Mouse (Mus musculus): ENCODE measurements around the gene Otop2. TPM values are rescaled to one million over a fixed set of nuclear protein-coding genes. Genes with fewer than 3 reads are reported as not detected.

Otop2 gene
- total RNA-seq (2012; rRNA removed) (not detected in 2 replicates), total RNA-seq (2014; rRNA removed) (not detected in 2 replicates), polyA plus RNA-seq (2012; ENCODE audit: insufficient read length, low read depth) (not detected in 2 replicates)

GRCm38 (mm10) chr11:115306863-115307262, at the start of gene Otop2:
Gene Otop2, plus strand, starts transcription at chr11:115307163.
- Histone ChIP-seq H3K9me3 (replicated peaks; ENCODE audit: low read length) (no peaks in the 10 kb centered on the region), H3K27me3 (replicated peaks) (peaks cover 89% of the 10 kb centered on the region), H3K9ac (ENCODE audit: insufficient read depth, low read depth) (no peak within 1 kb of the TSS), H3K79me2 (replicated peaks; ENCODE audit: control insufficient read depth, extremely low read depth, insufficient read depth, poor library complexity, severe bottlenecking) (no peaks in the 10 kb centered on the region), H3K4me3 (replicated peaks in 1 of 3; ENCODE audit: low read depth in 2 of 3, low read length in 2 of 3, poor library complexity in 1 of 3) (no peak within 1 kb of the TSS), H3K27ac (ENCODE audit: insufficient read depth, low read depth) (no peak within 1 kb of the TSS), H3K4me1 (ENCODE audit: control insufficient read depth in 1 of 2, insufficient read depth in 2 of 2) (peaks cover 0 to 10% of the 10 kb centered on the region in 2 experiments; a peak in 2 of 4 replicates), H3K36me3 (replicated peaks in 1 of 2; ENCODE audit: control insufficient read depth in 1 of 2, insufficient read depth in 1 of 2, low read length in 1 of 2) (no peaks in the 10 kb centered on the region), H3K4me2 (ENCODE audit: insufficient read depth, low read depth, poor library complexity, severe bottlenecking) (no peak within 1 kb of the TSS)
- in situ Hi-C loops (cut with MboI; ENCODE audit: low pct_ligation_motif_present, low pct_unique_long_range_greater_than_20kb, low sequenced_read_pairs) (no loop called here), dilution Hi-C loops (cut with MboI; ENCODE audit: extremely low pct_ligation_motif_present, extremely low pct_unique_long_range_greater_than_20kb, low sequenced_read_pairs) (no loop called here)
- DNase-seq (ENCODE audit: extremely low read depth): no peak
- TF ChIP-seq USF1 (IDR thresholded peaks at IDR 0.05; ENCODE audit: low read depth, low read length): no peak
- TF ChIP-seq MAFK (IDR thresholded peaks at IDR 0.05; ENCODE audit: insufficient replicate concordance, low read length): no peak
- TF ChIP-seq IRF4 (IDR thresholded peaks at IDR 0.05; ENCODE audit: low read depth, low read length): no peak
- no peak for TF ChIP-seq JUN (IDR thresholded peaks at IDR 0.05; ENCODE audit: insufficient read depth, low read depth, low read length)

- H3K27ac ChIP-seq (ENCODE audit: insufficient read depth, low read depth): no peak overlapping the region
- dilution Hi-C loops (cut with MboI; ENCODE audit: extremely low pct_ligation_motif_present, extremely low pct_unique_long_range_greater_than_20kb, low sequenced_read_pairs): no loop called here
- H3K27me3 ChIP-seq (replicated peaks): peaks cover 24% of the 10 kb centered on the region
- H3K9me3 ChIP-seq (replicated peaks; ENCODE audit: low read length): peaks cover 6% of the 10 kb centered on the region
- no peak overlapping the region for H3K9ac ChIP-seq (ENCODE audit: insufficient read depth, low read depth)
- no peaks in the 10 kb centered on the region for H3K79me2 ChIP-seq (replicated peaks; ENCODE audit: control insufficient read depth, extremely low read depth, insufficient read depth, poor library complexity, severe bottlenecking)
- H3K36me3 ChIP-seq (replicated peaks in 1 of 2; ENCODE audit: control insufficient read depth in 1 of 2, insufficient read depth in 1 of 2, low read length in 1 of 2): no peaks in the 10 kb centered on the region
- no peak for DNase-seq (ENCODE audit: extremely low read depth)
- TF ChIP-seq TCF12 (IDR thresholded peaks at IDR 0.05; ENCODE audit: low read depth, low read length) (no peak), ZMIZ1 (IDR thresholded peaks at IDR 0.05; ENCODE audit: low read depth, low read length) (no peak), CHD1 (IDR thresholded peaks at IDR 0.05; ENCODE audit: low read depth, low read length) (no peak), MAZ (IDR thresholded peaks at IDR 0.05; ENCODE audit: low read depth, low read length) (no peak), ZC3H11A (IDR thresholded peaks at IDR 0.05; ENCODE audit: low read depth, low read length) (no peak), POLR2AphosphoS2 (IDR thresholded peaks at IDR 0.05; ENCODE audit: low read depth, low read length) (no peak), MAFK (IDR thresholded peaks at IDR 0.05; ENCODE audit: insufficient replicate concordance, low read length) (no peak), HCFC1 (IDR thresholded peaks at IDR 0.05; ENCODE audit: low read depth, low read length) (no peak), KAT2A (IDR thresholded peaks at IDR 0.05; ENCODE audit: insufficient replicate concordance, low read length) (no peak), JUND (conservative IDR thresholded peaks at IDR 0.05; ENCODE audit: low read depth, low read length) (no peak), ZNF384 (IDR thresholded peaks at IDR 0.05; ENCODE audit: low read depth, low read length) (no peak), CTCF (conservative IDR thresholded peaks at IDR 0.05 in 1 of 2, IDR thresholded peaks at IDR 0.05 in 1 of 2; ENCODE audit: low read depth in 2 of 2, low read length in 2 of 2) (no peak), UBTF (IDR thresholded peaks at IDR 0.05; ENCODE audit: low read depth, low read length) (no peak), TBP (conservative IDR thresholded peaks at IDR 0.05; ENCODE audit: low read depth, low read length) (no peak), MEF2A (IDR thresholded peaks at IDR 0.05; ENCODE audit: borderline replicate concordance, low read depth, low read length) (no peak), USF2 (conservative IDR thresholded peaks at IDR 0.05; ENCODE audit: low read depth, low read length) (no peak), GABPA (IDR thresholded peaks at IDR 0.05; ENCODE audit: insufficient replicate concordance, low read depth, low read length) (no peak), RCOR1 (conservative IDR thresholded peaks at IDR 0.05; ENCODE audit: low read depth, low read length) (no peak)
- no peak overlapping the region for H3K4me3 ChIP-seq (replicated peaks in 1 of 3; ENCODE audit: low read depth in 2 of 3, low read length in 2 of 3, poor library complexity in 1 of 3)
- in situ Hi-C loops (cut with MboI; ENCODE audit: low pct_ligation_motif_present, low pct_unique_long_range_greater_than_20kb, low sequenced_read_pairs): no loop called here
- H3K4me1 ChIP-seq (ENCODE audit: control insufficient read depth in 1 of 2, insufficient read depth in 2 of 2): 0 out of 4 replicates have a peak, but pooled peaks cover 0 to 3% of the 10 kb centered on the region in 2 experiments
- no peak overlapping the region for H3K4me2 ChIP-seq (ENCODE audit: insufficient read depth, low read depth, poor library complexity, severe bottlenecking)
These were observed 49.0 kb upstream of the Otop2 start for GRCm38 (mm10) chr11:115257775-115258510.

All from CH12.LX (cell line).